Mouse (Mus musculus): ENCODE results near the gene Timm22.

Gene Timm22

GRCm38 (mm10) chr11:76406702-76407583, at the start of gene Timm22:
Timm22 (plus strand) TSS chr11:76406952.
- DNase-seq (ENCODE audit: low spot score in 2 of 2) = peak; percentile 95 to 97

GRCm38 (mm10) chr11:76357464-76357863, 49.3 kb upstream of the Timm22 start:
- peak in 1 of 2 experiments; percentile 19 for DNase-seq (ENCODE audit: low spot score in 2 of 2)

DNA sequence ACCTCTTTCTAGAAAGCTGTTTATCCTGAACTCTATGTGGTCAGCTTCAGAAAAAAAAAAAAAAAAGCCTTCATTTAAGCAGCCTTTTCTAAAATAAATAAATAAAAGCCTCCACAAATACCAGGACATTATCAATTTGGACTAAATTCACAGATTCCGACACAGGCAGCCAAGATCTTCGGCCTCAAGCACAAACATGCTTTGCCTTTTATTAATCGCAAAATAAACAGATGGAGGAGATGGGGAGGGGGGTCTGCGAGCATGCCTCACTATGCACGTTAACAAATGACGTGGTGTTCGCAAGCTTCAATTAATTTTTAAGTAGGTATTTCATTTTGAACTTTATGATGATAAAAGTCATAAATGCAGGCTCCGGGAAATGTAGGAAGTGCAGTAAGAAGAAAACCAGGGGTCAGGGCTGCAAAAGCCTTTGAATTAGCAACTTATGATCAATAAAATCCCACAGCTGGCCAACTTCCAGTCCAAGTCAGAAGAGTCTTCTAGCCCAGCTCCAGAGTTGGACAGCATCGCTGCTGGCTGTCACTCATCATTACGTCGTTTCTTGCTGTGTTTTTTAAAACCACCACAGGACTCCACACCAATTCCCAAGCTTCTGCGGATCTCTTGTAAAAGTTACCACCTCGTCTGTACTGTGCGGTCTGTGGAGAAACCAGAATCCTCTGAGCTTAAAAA, 48.0 kb upstream of the Timm22 start:
- peak in 1 of 2 experiments; percentile 33 for DNase-seq (ENCODE audit: low spot score in 2 of 2)

- DNase-seq (ENCODE audit: low spot score in 2 of 2) = no peak
These were observed 46.5 kb upstream of the Timm22 start for GRCm38 (mm10) chr11:76360255-76360654.

GRCm38 (mm10) chr11:76361422-76361821, 45.3 kb upstream of the Timm22 start:
- no peak for DNase-seq (ENCODE audit: low spot score in 2 of 2)

- no peak for DNase-seq (ENCODE audit: low spot score in 2 of 2)
These were observed 43.6 kb upstream of the Timm22 start for GRCm38 (mm10) chr11:76363178-76363577.

- DNase-seq (ENCODE audit: low spot score in 2 of 2) = peak in 1 of 2 experiments; percentile 48
These were observed 43.1 kb upstream of the Timm22 start for GRCm38 (mm10) chr11:76363636-76364035.

DNA sequence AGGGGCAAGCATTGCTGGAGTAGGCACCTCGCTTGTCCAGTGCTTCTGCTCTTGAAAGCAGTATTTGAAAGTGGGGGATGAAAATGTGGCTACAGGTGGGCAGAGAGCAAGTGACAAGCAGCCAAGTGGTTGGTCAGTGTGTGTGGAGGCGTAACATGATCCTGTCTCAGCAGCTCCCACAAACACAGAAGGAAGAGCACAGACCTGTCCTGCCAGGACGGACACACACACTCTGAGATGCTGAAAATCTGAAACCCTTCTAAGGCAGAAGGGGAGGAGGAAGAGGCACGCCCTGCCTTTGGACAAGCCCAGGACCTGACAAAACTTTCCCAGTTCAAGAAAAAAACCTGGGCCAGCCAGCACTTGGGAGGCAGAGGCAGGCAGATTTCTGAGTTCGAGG, 42.7 kb upstream of the Timm22 start:
- no peak for DNase-seq (ENCODE audit: low spot score in 2 of 2)

GRCm38 (mm10) chr11:76366720-76367119, 40.0 kb upstream of the Timm22 start:
- DNase-seq (ENCODE audit: low spot score in 2 of 2) = no peak

DNA sequence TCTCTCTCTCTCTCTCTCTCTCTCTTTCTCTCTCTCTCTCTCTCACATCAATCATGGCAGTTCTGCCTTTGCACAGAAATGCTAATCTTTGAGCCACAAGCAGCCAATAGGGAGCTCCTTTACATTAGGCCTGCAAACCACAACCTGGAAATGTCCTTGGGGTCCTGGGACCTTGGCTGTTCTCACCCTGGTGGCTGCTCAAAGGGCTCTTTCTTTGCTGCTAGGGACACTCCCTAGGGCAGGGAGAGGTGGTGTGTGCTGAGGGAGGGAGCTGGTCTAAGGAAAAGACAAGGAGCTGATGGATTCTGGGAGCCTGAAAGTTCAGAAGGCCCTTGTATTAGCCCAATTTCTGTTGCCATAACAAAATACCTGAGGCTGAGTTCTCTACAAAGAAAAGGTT, 36.3 kb upstream of the Timm22 start:
- DNase-seq (ENCODE audit: low spot score in 2 of 2) = no peak

DNA sequence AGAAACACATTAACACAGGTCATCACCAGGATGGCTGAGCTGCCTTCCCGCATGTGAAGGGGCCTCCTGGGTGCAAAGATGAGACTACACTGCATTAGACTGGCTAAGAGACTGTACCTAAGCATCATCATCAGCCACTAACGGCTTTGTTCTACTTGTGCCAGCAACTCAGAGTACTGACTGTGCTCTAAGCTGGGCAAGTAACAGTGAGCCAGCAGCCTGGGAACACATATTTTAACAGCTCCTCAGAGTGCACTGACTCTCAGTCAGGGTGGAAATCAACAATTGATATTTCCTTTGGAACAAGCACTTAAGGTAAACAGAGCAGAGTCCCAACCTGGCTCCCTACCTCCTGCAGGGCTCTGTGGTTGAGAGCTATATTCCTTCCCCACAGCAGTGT, 34.6 kb upstream of the Timm22 start:
- peak in 1 of 2 experiments; percentile 42 for DNase-seq (ENCODE audit: low spot score in 2 of 2)

DNA sequence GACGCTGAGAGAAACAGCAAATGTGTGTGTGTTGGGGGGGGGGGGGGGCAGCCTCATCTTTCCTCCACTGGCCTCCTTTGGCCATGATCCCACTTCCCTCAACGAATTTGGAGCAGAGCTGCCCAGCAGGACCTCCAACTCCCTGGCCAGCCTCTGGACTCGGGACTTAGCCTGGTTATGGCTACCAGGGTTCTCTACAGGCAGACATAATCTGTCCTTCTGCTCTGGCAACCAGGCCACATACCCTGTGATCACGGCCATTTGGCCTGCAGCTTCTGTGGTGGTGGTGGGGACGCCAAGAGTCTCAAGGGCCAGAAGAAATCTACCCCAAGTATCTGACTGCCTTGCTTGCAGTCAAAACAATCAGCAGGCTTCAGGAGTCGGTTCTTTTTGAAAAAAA, 34.2 kb upstream of the Timm22 start:
- peak; percentile 37 to 51 for DNase-seq (ENCODE audit: low spot score in 2 of 2)

- peak; percentile 70 to 71 for DNase-seq (ENCODE audit: low spot score in 2 of 2)
These were observed 32.1 kb upstream of the Timm22 start for GRCm38 (mm10) chr11:76374491-76375185.

- no peak for DNase-seq (ENCODE audit: low spot score in 2 of 2)
These were observed 30.3 kb upstream of the Timm22 start for GRCm38 (mm10) chr11:76376425-76376824.

DNA sequence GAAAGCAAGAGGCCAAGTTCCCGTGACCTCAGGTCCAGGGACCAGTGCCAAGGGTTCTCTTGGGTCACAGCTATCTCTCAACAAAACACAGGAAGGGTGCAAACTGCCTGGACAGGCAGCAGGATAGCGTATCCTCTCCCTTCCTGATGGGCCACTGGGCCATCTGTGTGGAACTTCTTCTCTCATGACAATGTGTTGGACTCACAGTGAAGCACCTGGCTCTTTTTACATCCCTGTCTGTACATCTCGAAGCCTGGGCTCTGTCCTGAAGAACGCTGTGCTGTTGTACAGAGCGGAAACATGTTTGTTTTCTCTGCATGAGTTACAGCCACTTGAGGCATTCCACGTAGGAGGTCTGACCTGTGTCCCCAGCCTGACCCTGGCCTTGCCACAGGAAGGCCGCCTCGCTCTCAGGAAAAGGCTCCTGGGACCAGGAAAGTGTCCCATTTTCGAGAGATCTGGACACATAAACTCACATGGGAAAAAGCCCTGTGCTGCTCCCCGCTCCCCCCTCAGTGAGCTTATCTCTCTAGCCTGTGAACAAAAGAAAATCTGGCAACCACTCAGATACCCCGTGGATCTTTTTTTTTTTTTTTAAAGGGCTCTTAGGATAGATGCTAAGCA, 26.7 kb upstream of the Timm22 start:
- DNase-seq (ENCODE audit: low spot score in 2 of 2) = peak; percentile 82 to 84

- no peak for DNase-seq (ENCODE audit: low spot score in 2 of 2)
These were observed 25.4 kb upstream of the Timm22 start for GRCm38 (mm10) chr11:76381201-76381885.

DNA sequence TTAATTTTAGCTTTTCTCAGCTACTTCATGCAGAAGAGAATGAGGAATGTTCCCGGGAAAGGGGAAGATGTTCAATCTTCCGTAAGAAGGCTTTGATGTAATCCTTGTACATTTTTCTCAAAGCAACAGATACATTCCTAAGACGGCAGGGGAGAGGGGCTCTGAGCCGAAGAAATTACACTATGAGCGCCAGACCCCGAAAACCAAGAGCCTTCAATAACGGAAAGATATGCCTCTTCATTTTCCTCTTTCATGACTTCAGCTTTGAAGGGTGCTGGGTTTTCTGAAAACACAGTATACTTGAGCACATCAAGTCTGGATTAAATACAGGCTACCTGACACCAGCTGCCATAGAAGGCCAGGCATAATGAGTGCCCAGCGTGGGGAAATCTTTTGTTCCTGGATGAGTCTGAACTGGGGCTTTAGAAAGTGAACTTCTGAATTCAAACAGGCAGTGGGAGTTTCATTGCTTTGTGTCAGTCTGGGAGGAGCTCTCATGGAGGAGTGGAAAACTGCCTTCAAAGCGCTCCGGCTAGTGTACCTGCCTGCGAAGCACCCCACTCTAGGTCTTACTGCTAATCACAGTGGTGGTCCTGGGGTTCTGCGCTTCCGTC, 23.9 kb upstream of the Timm22 start:
- no peak for DNase-seq (ENCODE audit: low spot score in 2 of 2)

DNA sequence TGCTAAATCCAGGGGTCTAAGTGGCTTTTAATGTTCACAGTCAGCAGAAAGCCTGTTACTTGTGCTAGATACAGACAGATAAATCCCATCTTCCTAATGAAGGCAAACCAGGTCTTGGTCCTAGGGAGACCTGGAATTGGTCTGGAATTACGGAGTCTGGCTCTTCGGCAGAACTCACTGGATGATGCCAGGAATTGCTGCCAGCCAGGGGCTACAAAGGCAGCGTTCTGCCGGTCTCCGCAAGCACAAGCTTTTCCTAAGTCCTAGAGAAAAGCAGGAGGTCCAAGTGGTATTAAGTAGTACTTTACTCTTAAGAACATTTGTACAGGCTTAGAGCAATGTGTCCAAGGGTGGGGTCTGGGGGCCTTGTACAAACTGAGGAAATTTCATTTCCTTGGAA, 22.4 kb upstream of the Timm22 start:
- DNase-seq (ENCODE audit: low spot score in 2 of 2) = no peak

- DNase-seq (ENCODE audit: low spot score in 2 of 2) = no peak
These were observed 21.7 kb upstream of the Timm22 start for GRCm38 (mm10) chr11:76385017-76385416.

DNA sequence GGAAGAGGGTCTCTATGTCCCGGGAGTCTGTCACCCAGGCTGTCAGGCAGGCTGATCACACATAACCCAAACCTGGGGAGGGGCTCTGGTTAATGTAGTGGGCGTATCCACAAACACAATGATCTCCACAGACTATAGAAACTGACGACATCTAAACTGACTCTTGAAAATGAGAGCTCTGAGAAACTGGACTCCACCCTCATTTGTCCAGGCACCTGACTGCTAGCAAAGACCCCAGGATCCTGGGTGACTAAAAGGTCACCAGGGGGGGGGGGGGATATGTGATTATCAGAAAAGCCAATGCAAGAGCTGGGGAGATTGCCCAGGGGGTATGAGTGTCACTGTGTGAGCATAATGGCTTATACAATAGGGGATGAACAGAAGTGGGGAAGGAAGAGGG, 21.0 kb upstream of the Timm22 start:
- no peak for DNase-seq (ENCODE audit: low spot score in 2 of 2)

DNA sequence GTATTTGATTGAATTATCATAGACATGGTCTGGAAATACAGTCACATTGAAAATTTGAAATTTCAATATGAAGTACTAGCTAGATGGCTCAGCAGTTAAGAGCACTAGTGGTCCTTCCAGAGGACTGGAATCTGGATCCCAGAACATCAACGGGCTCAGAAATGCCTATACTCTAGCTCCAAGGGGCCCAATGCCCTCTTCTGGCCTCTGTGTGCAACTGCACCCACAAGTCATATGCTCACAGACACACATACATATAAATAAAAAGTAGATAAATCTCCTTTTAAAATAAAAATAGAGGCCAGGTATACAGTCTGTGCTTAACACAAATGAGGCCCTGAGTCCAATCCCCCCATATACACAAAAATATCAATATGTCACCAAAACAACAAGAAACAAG, 19.7 kb upstream of the Timm22 start:
- no peak for DNase-seq (ENCODE audit: low spot score in 2 of 2)
